Mouse (Mus musculus) small intestine, adult 2 months (tissue): Measurements from ENCODE around the gene Cobl.

Experiments used
- CTCF ChIP-seq: fragments of 200-500 bp; IDR thresholded peaks from 2 replicates; pipeline ENCODE4 v1.5.1; 2012; ENCODE audit warnings: low read depth, mild to moderate bottlenecking, control low read depth, inconsistent platforms, low read length, moderate library complexity, mixed read lengths; ENCODE audit not compliant: insufficient replicate concordance, insufficient read length; ENCODE audit errors: extremely low read depth
- POLR2A ChIP-seq: fragments of 200-500 bp; IDR thresholded peaks from 2 replicates; pipeline ENCODE4 v1.6.1; 2012; ENCODE audit warnings: low read depth, mild to moderate bottlenecking, control low read depth, inconsistent platforms, low read length, moderate library complexity

GRCm38 (mm10) chr11:12199441-12199840 lies 265.3 kb downstream of the Cobl start:
- TF ChIP-seq POLR2A: no peak
- no peak for TF ChIP-seq CTCF
